Mouse (Mus musculus) testis, postnatal 14 days (tissue): Measurements from ENCODE around the gene Gpr62.

Experiments used
- DNase-seq: peaks from one replicate; pipeline ENCODE4 v3.0.0; 2021; ENCODE audit warnings: low spot score

Gene Gpr62

GRCm38 (mm10) chr9:106474456-106474855, 8.7 kb upstream of the Gpr62 start:
- DNase-seq = peak; percentile 57

- no peak for DNase-seq
Measured at GRCm38 (mm10) chr9:106473753-106474105, 8.0 kb upstream of the Gpr62 start.

GRCm38 (mm10) chr9:106473081-106473752, 7.5 kb upstream of the Gpr62 start:
- DNase-seq = no peak

- no peak for DNase-seq
Measured at GRCm38 (mm10) chr9:106472321-106472720, 6.6 kb upstream of the Gpr62 start.

GRCm38 (mm10) chr9:106471892-106472291, 6.2 kb upstream of the Gpr62 start:
- DNase-seq = peak; percentile 87

GRCm38 (mm10) chr9:106470991-106471750, 5.4 kb upstream of the Gpr62 start:
- no peak for DNase-seq

GRCm38 (mm10) chr9:106469776-106470175, 4.0 kb upstream of the Gpr62 start:
- DNase-seq = no peak

- no peak for DNase-seq
Measured at GRCm38 (mm10) chr9:106469317-106469716, 3.6 kb upstream of the Gpr62 start.

GRCm38 (mm10) chr9:106467746-106468145, 2.0 kb upstream of the Gpr62 start:
- DNase-seq = no peak

- DNase-seq = no peak
Measured at GRCm38 (mm10) chr9:106466721-106467120, 983 bp upstream of the Gpr62 start.

- no peak for DNase-seq
Measured at GRCm38 (mm10) chr9:106464751-106465541, 792 bp downstream of the Gpr62 start.

- no peak for DNase-seq
Measured at GRCm38 (mm10) chr9:106463122-106464063, 2.3 kb downstream of the Gpr62 start.

- no peak for DNase-seq
Measured at GRCm38 (mm10) chr9:106462430-106462800, 3.3 kb downstream of the Gpr62 start.

- DNase-seq = no peak
Measured at GRCm38 (mm10) chr9:106461641-106462429, 3.9 kb downstream of the Gpr62 start.

GRCm38 (mm10) chr9:106461026-106461415, 4.7 kb downstream of the Gpr62 start:
- no peak for DNase-seq

GRCm38 (mm10) chr9:106460401-106461025, 5.2 kb downstream of the Gpr62 start:
- DNase-seq = peak; percentile 26

- DNase-seq = no peak
Measured at GRCm38 (mm10) chr9:106459946-106460345, 5.8 kb downstream of the Gpr62 start.

- no peak for DNase-seq
Measured at GRCm38 (mm10) chr9:106457920-106458319, 7.8 kb downstream of the Gpr62 start.

- DNase-seq = no peak
Measured at GRCm38 (mm10) chr9:106457163-106457559, 8.6 kb downstream of the Gpr62 start.
